Mouse (Mus musculus) CD4-positive helper T cell, adult 2 months (primary cell): ENCODE results near the gene Kcng4.

ENCODE experiments used
- DNase-seq: peaks from one replicate; pipeline ENCODE4 v3.0.0-alpha.2; 2012; ENCODE audit warnings: low read depth, missing footprints, low spot score

Kcng4 gene

GRCm38 (mm10) chr8:119641058-119641457, 5.6 kb upstream of the Kcng4 start:
- no peak for DNase-seq

GRCm38 (mm10) chr8:119639798-119640197, 4.3 kb upstream of the Kcng4 start:
- DNase-seq = no peak

- DNase-seq = no peak
Measured at GRCm38 (mm10) chr8:119638261-119638660, 2.8 kb upstream of the Kcng4 start.

GRCm38 (mm10) chr8:119637381-119637780, 1.9 kb upstream of the Kcng4 start:
- no peak for DNase-seq

- DNase-seq = no peak
Measured at GRCm38 (mm10) chr8:119636766-119637165, 1.3 kb upstream of the Kcng4 start.

GRCm38 (mm10) chr8:119635958-119636357, 478 bp upstream of the Kcng4 start:
- DNase-seq = no peak

GRCm38 (mm10) chr8:119634616-119635336, 704 bp downstream of the Kcng4 start:
- DNase-seq = no peak

GRCm38 (mm10) chr8:119632909-119633308, 2.6 kb downstream of the Kcng4 start:
- DNase-seq = no peak

GRCm38 (mm10) chr8:119632246-119632645, 3.2 kb downstream of the Kcng4 start:
- no peak for DNase-seq

GRCm38 (mm10) chr8:119630841-119631240, 4.6 kb downstream of the Kcng4 start:
- no peak for DNase-seq

- no peak for DNase-seq
Measured at GRCm38 (mm10) chr8:119627613-119628359, 7.7 kb downstream of the Kcng4 start.

- no peak for DNase-seq
Measured at GRCm38 (mm10) chr8:119627199-119627598, 8.3 kb downstream of the Kcng4 start.

GRCm38 (mm10) chr8:119625788-119626187, 9.7 kb downstream of the Kcng4 start:
- DNase-seq = no peak

- no peak for DNase-seq
Measured at GRCm38 (mm10) chr8:119624916-119625315, 10.6 kb downstream of the Kcng4 start.

GRCm38 (mm10) chr8:119623744-119624143, 11.7 kb downstream of the Kcng4 start:
- DNase-seq = no peak

GRCm38 (mm10) chr8:119623061-119623460, 12.4 kb downstream of the Kcng4 start:
- DNase-seq = no peak

GRCm38 (mm10) chr8:119622555-119622954, 12.9 kb downstream of the Kcng4 start:
- DNase-seq = no peak

- no peak for DNase-seq
Measured at GRCm38 (mm10) chr8:119620848-119621465, 14.5 kb downstream of the Kcng4 start.

- DNase-seq = no peak
Measured at GRCm38 (mm10) chr8:119620116-119620840, 15.2 kb downstream of the Kcng4 start.

GRCm38 (mm10) chr8:119618887-119619286, 16.6 kb downstream of the Kcng4 start:
- no peak for DNase-seq

GRCm38 (mm10) chr8:119617586-119617985, 17.9 kb downstream of the Kcng4 start:
- no peak for DNase-seq

- no peak for DNase-seq
Measured at GRCm38 (mm10) chr8:119616811-119617210, 18.7 kb downstream of the Kcng4 start.
